Mouse (Mus musculus): Measurements from ENCODE around the gene Stk38. TPM values are rescaled to one million over a fixed set of nuclear protein-coding genes. Genes with fewer than 3 reads are reported as not detected.

The Stk38 gene
- total RNA-seq, 1 experiment: 78.0 TPM

GRCm38 (mm10) chr17:28992105-28992504, 15.7 kb downstream of the Stk38 start:
- Histone ChIP-seq H3K4me1 (ENCODE audit: control insufficient read depth in 2 of 2, insufficient read depth in 2 of 2, low read length in 2 of 2, poor library complexity in 1 of 2) (peaks cover 0 to 6% of the 10 kb centered on the region in 2 experiments; a peak in 2 of 4 replicates), H3K9ac (ENCODE audit: insufficient read depth, low read depth, low read length, poor library complexity, severe bottlenecking) (no peak overlapping the region), H3K36me3 (ENCODE audit: control insufficient read depth, insufficient read depth, low read length, poor library complexity, severe bottlenecking) (peaks cover 33% of the 10 kb centered on the region), H3K9me3 (ENCODE audit: control insufficient read depth, insufficient read depth, low read depth, low read length) (peaks cover 2% of the 10 kb centered on the region; the same call in 1 of the 2 replicates), H3K27ac (ENCODE audit: insufficient read depth, low read depth, low read length, poor library complexity, severe bottlenecking) (no peak overlapping the region), H3K4me3 (ENCODE audit: insufficient read depth in 1 of 2, low read depth in 1 of 2, low read length in 2 of 2, poor library complexity in 1 of 2, severe bottlenecking in 1 of 2) (no peak overlapping the region)
- in situ Hi-C loops (cut with MboI; ENCODE audit: low sequenced_read_pairs in 2 of 2, unreplicated experiment in 2 of 2): no loop called here
- no peak for DNase-seq (ENCODE audit: low read depth, low spot score)
- TF ChIP-seq ZNF384 (IDR thresholded peaks at IDR 0.05; ENCODE audit: low read depth, low read length) (no peak), CHD2 (IDR thresholded peaks at IDR 0.05; ENCODE audit: low read depth, low read length) (no peak), MAFK (IDR thresholded peaks at IDR 0.05; ENCODE audit: insufficient read depth, low read depth, low read length) (no peak), HCFC1 (IDR thresholded peaks at IDR 0.05; ENCODE audit: borderline replicate concordance, insufficient read depth, low read length) (no peak), ZC3H11A (IDR thresholded peaks at IDR 0.05; ENCODE audit: borderline replicate concordance, low read depth, low read length) (no peak)

- TF ChIP-seq ZNF384 (IDR thresholded peaks at IDR 0.05; ENCODE audit: low read depth, low read length): no peak
- Histone ChIP-seq H3K9me3 (ENCODE audit: control insufficient read depth, insufficient read depth, low read depth, low read length) (peaks cover 2% of the 10 kb centered on the region; the same call in 1 of the 2 replicates), H3K9ac (ENCODE audit: insufficient read depth, low read depth, low read length, poor library complexity, severe bottlenecking) (no peak overlapping the region), H3K4me3 (ENCODE audit: insufficient read depth in 1 of 2, low read depth in 1 of 2, low read length in 2 of 2, poor library complexity in 1 of 2, severe bottlenecking in 1 of 2) (no peak overlapping the region), H3K36me3 (ENCODE audit: control insufficient read depth, insufficient read depth, low read length, poor library complexity, severe bottlenecking) (peaks cover 33% of the 10 kb centered on the region), H3K4me1 (ENCODE audit: control insufficient read depth in 2 of 2, insufficient read depth in 2 of 2, low read length in 2 of 2, poor library complexity in 1 of 2) (peaks cover 0 to 6% of the 10 kb centered on the region in 2 experiments; a peak in 2 of 4 replicates), H3K27ac (ENCODE audit: insufficient read depth, low read depth, low read length, poor library complexity, severe bottlenecking) (no peak overlapping the region)
- DNase-seq (ENCODE audit: low read depth, low spot score): no peak
- in situ Hi-C loops (cut with MboI; ENCODE audit: low sequenced_read_pairs in 2 of 2, unreplicated experiment in 2 of 2): no loop called here
Measured at GRCm38 (mm10) chr17:28991286-28991685, 16.5 kb downstream of the Stk38 start.

- peaks cover 0 to 6% of the 10 kb centered on the region in 2 experiments; a peak in 2 of 4 replicates for H3K4me1 ChIP-seq (ENCODE audit: control insufficient read depth in 2 of 2, insufficient read depth in 2 of 2, low read length in 2 of 2, poor library complexity in 1 of 2)
- peaks cover 30% of the 10 kb centered on the region for H3K36me3 ChIP-seq (ENCODE audit: control insufficient read depth, insufficient read depth, low read length, poor library complexity, severe bottlenecking)
- TF ChIP-seq ZNF384 (IDR thresholded peaks at IDR 0.05; ENCODE audit: low read depth, low read length) (no peak), HCFC1 (IDR thresholded peaks at IDR 0.05; ENCODE audit: borderline replicate concordance, insufficient read depth, low read length) (no peak), MAFK (IDR thresholded peaks at IDR 0.05; ENCODE audit: insufficient read depth, low read depth, low read length) (no peak), ZC3H11A (IDR thresholded peaks at IDR 0.05; ENCODE audit: borderline replicate concordance, low read depth, low read length) (no peak), CHD2 (IDR thresholded peaks at IDR 0.05; ENCODE audit: low read depth, low read length) (no peak)
- DNase-seq (ENCODE audit: low read depth, low spot score): no peak
- peaks cover 2% of the 10 kb centered on the region; the same call in 1 of the 2 replicates for H3K9me3 ChIP-seq (ENCODE audit: control insufficient read depth, insufficient read depth, low read depth, low read length)
- H3K9ac ChIP-seq (ENCODE audit: insufficient read depth, low read depth, low read length, poor library complexity, severe bottlenecking): no peak overlapping the region
- H3K27ac ChIP-seq (ENCODE audit: insufficient read depth, low read depth, low read length, poor library complexity, severe bottlenecking): no peak overlapping the region
- in situ Hi-C loops (cut with MboI; ENCODE audit: low sequenced_read_pairs in 2 of 2, unreplicated experiment in 2 of 2): no loop called here
- no peak overlapping the region for H3K4me3 ChIP-seq (ENCODE audit: insufficient read depth in 1 of 2, low read depth in 1 of 2, low read length in 2 of 2, poor library complexity in 1 of 2, severe bottlenecking in 1 of 2)
Measured at GRCm38 (mm10) chr17:28990060-28990459, 17.7 kb downstream of the Stk38 start.

- Histone ChIP-seq H3K9me3 (ENCODE audit: control insufficient read depth, insufficient read depth, low read depth, low read length) (no peaks in the 10 kb centered on the region), H3K36me3 (ENCODE audit: control insufficient read depth, insufficient read depth, low read length, poor library complexity, severe bottlenecking) (peaks cover 27% of the 10 kb centered on the region), H3K4me3 (ENCODE audit: insufficient read depth in 1 of 2, low read depth in 1 of 2, low read length in 2 of 2, poor library complexity in 1 of 2, severe bottlenecking in 1 of 2) (no peak overlapping the region), H3K9ac (ENCODE audit: insufficient read depth, low read depth, low read length, poor library complexity, severe bottlenecking) (no peak overlapping the region), H3K27ac (ENCODE audit: insufficient read depth, low read depth, low read length, poor library complexity, severe bottlenecking) (no peak overlapping the region), H3K4me1 (ENCODE audit: control insufficient read depth in 2 of 2, insufficient read depth in 2 of 2, low read length in 2 of 2, poor library complexity in 1 of 2) (peaks cover 1 to 4% of the 10 kb centered on the region in 2 experiments; a peak in 2 of 4 replicates)
- in situ Hi-C loops (cut with MboI; ENCODE audit: low sequenced_read_pairs in 2 of 2, unreplicated experiment in 2 of 2): no loop called here
- TF ChIP-seq ZNF384 (IDR thresholded peaks at IDR 0.05; ENCODE audit: low read depth, low read length) (no peak), HCFC1 (IDR thresholded peaks at IDR 0.05; ENCODE audit: borderline replicate concordance, insufficient read depth, low read length) (no peak), CHD2 (IDR thresholded peaks at IDR 0.05; ENCODE audit: low read depth, low read length) (no peak), ZC3H11A (IDR thresholded peaks at IDR 0.05; ENCODE audit: borderline replicate concordance, low read depth, low read length) (no peak), MAFK (IDR thresholded peaks at IDR 0.05; ENCODE audit: insufficient read depth, low read depth, low read length) (no peak)
- DNase-seq (ENCODE audit: low read depth, low spot score): no peak
Measured at GRCm38 (mm10) chr17:28988996-28989395, 18.8 kb downstream of the Stk38 start.

- H3K4me1 ChIP-seq (ENCODE audit: control insufficient read depth in 2 of 2, insufficient read depth in 2 of 2, low read length in 2 of 2, poor library complexity in 1 of 2): peaks cover 6 to 8% of the 10 kb centered on the region in 2 experiments; a peak in 3 of 4 replicates
- no peak overlapping the region for H3K4me3 ChIP-seq (ENCODE audit: insufficient read depth in 1 of 2, low read depth in 1 of 2, low read length in 2 of 2, poor library complexity in 1 of 2, severe bottlenecking in 1 of 2)
- H3K9me3 ChIP-seq (ENCODE audit: control insufficient read depth, insufficient read depth, low read depth, low read length): no peaks in the 10 kb centered on the region
- H3K9ac ChIP-seq (ENCODE audit: insufficient read depth, low read depth, low read length, poor library complexity, severe bottlenecking): no peak overlapping the region
- TF ChIP-seq ZNF384 (IDR thresholded peaks at IDR 0.05; ENCODE audit: low read depth, low read length): no peak
- no peak for TF ChIP-seq MAFK (IDR thresholded peaks at IDR 0.05; ENCODE audit: insufficient read depth, low read depth, low read length)
- no peak for TF ChIP-seq ZC3H11A (IDR thresholded peaks at IDR 0.05; ENCODE audit: borderline replicate concordance, low read depth, low read length)
- TF ChIP-seq CHD2 (IDR thresholded peaks at IDR 0.05; ENCODE audit: low read depth, low read length): no peak
- no peak for TF ChIP-seq HCFC1 (IDR thresholded peaks at IDR 0.05; ENCODE audit: borderline replicate concordance, insufficient read depth, low read length)
- peaks cover 29% of the 10 kb centered on the region for H3K36me3 ChIP-seq (ENCODE audit: control insufficient read depth, insufficient read depth, low read length, poor library complexity, severe bottlenecking)
- in situ Hi-C loops (cut with MboI; ENCODE audit: low sequenced_read_pairs in 2 of 2, unreplicated experiment in 2 of 2): no loop called here
- no peak for DNase-seq (ENCODE audit: low read depth, low spot score)
- H3K27ac ChIP-seq (ENCODE audit: insufficient read depth, low read depth, low read length, poor library complexity, severe bottlenecking): no peak overlapping the region
Measured at GRCm38 (mm10) chr17:28988291-28988690, 19.5 kb downstream of the Stk38 start.
